Mouse (Mus musculus): ENCODE results near the gene Exosc3. TPM values are rescaled to one million over a fixed set of nuclear protein-coding genes. Genes with fewer than 3 reads are reported as not detected.
"Not testable (repeated sequence)": the region's sequence is repeated elsewhere in the genome, so short reads cannot be mapped to it uniquely, and the experiment has no call there.

The Exosc3 gene
- 41.5 and 43.7 TPM in 2 replicates for polyA plus RNA-seq (2015; fragmentation: Nextera tagmentation; extraction: Ambion mirVana)

GRCm38 (mm10) chr4:45342286-45343155 is at the start of gene Exosc3:
TSS of gene Exosc3 (minus strand) at chr4:45342732.
- H3K27ac ChIP-seq (replicated peaks): peak within 1 kb of the TSS; percentile 98
- H3K9ac ChIP-seq (ENCODE audit: low read length): peak within 1 kb of the TSS; percentile 95
- no peaks in the 10 kb centered on the region for H3K36me3 ChIP-seq (ENCODE audit: control insufficient read depth, insufficient read depth, low read length)
- peak; percentile 87 for ATAC-seq (ENCODE audit: low FRiP score, low TSS enrichment)
- H3K27me3 ChIP-seq (ENCODE audit: control insufficient read depth, insufficient read depth, low read length): no peaks in the 10 kb centered on the region
- H3K9me3 ChIP-seq (ENCODE audit: control insufficient read depth, low read length): no peaks in the 10 kb centered on the region
- no peak for DNase-seq (ENCODE audit: low spot score)
- under 1% methylated on average over 67 of the region's 76 CpGs for WGBS
- no peak for TF ChIP-seq CTCF (IDR thresholded peaks at IDR 0.05; ENCODE audit: low read depth)
- no peak for TF ChIP-seq EP300 (optimal IDR thresholded peaks at IDR 0.05)
- peak within 1 kb of the TSS; percentile 74 for H3K4me2 ChIP-seq (replicated peaks; ENCODE audit: low read depth)
- H3K4me3 ChIP-seq (ENCODE audit: low read depth, low read length): peak within 1 kb of the TSS; percentile 90
- 0 out of 2 replicates have a peak, but pooled peaks cover 3% of the 10 kb centered on the region for H3K4me1 ChIP-seq (replicated peaks; ENCODE audit: control insufficient read depth, insufficient read depth)

- WGBS: 67% methylated on average over 4 of the region's 4 CpGs
- Histone ChIP-seq H3K4me3 (ENCODE audit: low read depth, low read length) (no peak overlapping the region), H3K4me1 (replicated peaks; ENCODE audit: control insufficient read depth, insufficient read depth) (no peaks in the 10 kb centered on the region), H3K27ac (replicated peaks) (no peak overlapping the region), H3K9me3 (ENCODE audit: control insufficient read depth, low read length) (no peaks in the 10 kb centered on the region), H3K36me3 (ENCODE audit: control insufficient read depth, insufficient read depth, low read length) (no peaks in the 10 kb centered on the region), H3K9ac (ENCODE audit: low read length) (no peak overlapping the region), H3K27me3 (ENCODE audit: control insufficient read depth, insufficient read depth, low read length) (no peaks in the 10 kb centered on the region), H3K4me2 (replicated peaks; ENCODE audit: low read depth) (no peak overlapping the region)
- TF ChIP-seq EP300 (optimal IDR thresholded peaks at IDR 0.05): no peak
- TF ChIP-seq CTCF (IDR thresholded peaks at IDR 0.05; ENCODE audit: low read depth): peak; percentile 45
- DNase-seq (ENCODE audit: low spot score): no peak
- no peak for ATAC-seq (ENCODE audit: low FRiP score, low TSS enrichment)
Measured at GRCm38 (mm10) chr4:45392099-45392498, 49.6 kb upstream of the Exosc3 start.

- WGBS: 95% methylated on average over 5 of the region's 5 CpGs
- not testable (repeated sequence) for H3K36me3 ChIP-seq (ENCODE audit: control insufficient read depth, insufficient read depth, low read length); H3K27ac ChIP-seq (replicated peaks)
Measured at GRCm38 (mm10) chr4:45387296-45387695, 44.8 kb upstream of the Exosc3 start.

GRCm38 (mm10) chr4:45382133-45382532 is 39.6 kb upstream of the Exosc3 start:
- not testable (repeated sequence) for H3K27ac ChIP-seq (replicated peaks); H3K4me3 ChIP-seq (ENCODE audit: low read depth, low read length); H3K9me3 ChIP-seq (ENCODE audit: control insufficient read depth, low read length); H3K27me3 ChIP-seq (ENCODE audit: control insufficient read depth, insufficient read depth, low read length); DNase-seq (ENCODE audit: low spot score); ATAC-seq (ENCODE audit: low FRiP score, low TSS enrichment); H3K36me3 ChIP-seq (ENCODE audit: control insufficient read depth, insufficient read depth, low read length); H3K4me2 ChIP-seq (replicated peaks; ENCODE audit: low read depth); H3K9ac ChIP-seq (ENCODE audit: low read length); H3K4me1 ChIP-seq (replicated peaks; ENCODE audit: control insufficient read depth, insufficient read depth)
- WGBS: 42% methylated on average over 2 of the region's 2 CpGs

More at GRCm38 (mm10) chr4:45387296-45387695, 44.8 kb upstream of the Exosc3 start:
- not testable (repeated sequence) for H3K9me3 ChIP-seq (ENCODE audit: control insufficient read depth, low read length); H3K9ac ChIP-seq (ENCODE audit: low read length); H3K4me3 ChIP-seq (ENCODE audit: low read depth, low read length); ATAC-seq (ENCODE audit: low FRiP score, low TSS enrichment); DNase-seq (ENCODE audit: low spot score); H3K27me3 ChIP-seq (ENCODE audit: control insufficient read depth, insufficient read depth, low read length); H3K4me1 ChIP-seq (replicated peaks; ENCODE audit: control insufficient read depth, insufficient read depth); H3K4me2 ChIP-seq (replicated peaks; ENCODE audit: low read depth)

GRCm38 (mm10) chr4:45380903-45381580 is 38.5 kb upstream of the Exosc3 start:
- H3K9ac ChIP-seq (ENCODE audit: low read length); ATAC-seq (ENCODE audit: low FRiP score, low TSS enrichment); H3K4me1 ChIP-seq (replicated peaks; ENCODE audit: control insufficient read depth, insufficient read depth); H3K27me3 ChIP-seq (ENCODE audit: control insufficient read depth, insufficient read depth, low read length); H3K4me3 ChIP-seq (ENCODE audit: low read depth, low read length); H3K36me3 ChIP-seq (ENCODE audit: control insufficient read depth, insufficient read depth, low read length); H3K27ac ChIP-seq (replicated peaks); H3K4me2 ChIP-seq (replicated peaks; ENCODE audit: low read depth); H3K9me3 ChIP-seq (ENCODE audit: control insufficient read depth, low read length); DNase-seq (ENCODE audit: low spot score): not testable (repeated sequence)
- WGBS: 87% methylated on average over 10 of the region's 10 CpGs

GRCm38 (mm10) chr4:45376573-45376972 is 34.0 kb upstream of the Exosc3 start:
- no peak for DNase-seq (ENCODE audit: low spot score)
- Histone ChIP-seq H3K4me2 (replicated peaks; ENCODE audit: low read depth) (no peak overlapping the region), H3K36me3 (ENCODE audit: control insufficient read depth, insufficient read depth, low read length) (peaks cover 20% of the 10 kb centered on the region), H3K27ac (replicated peaks) (no peak overlapping the region), H3K27me3 (ENCODE audit: control insufficient read depth, insufficient read depth, low read length) (no peaks in the 10 kb centered on the region), H3K9ac (ENCODE audit: low read length) (no peak overlapping the region), H3K4me1 (replicated peaks; ENCODE audit: control insufficient read depth, insufficient read depth) (no peaks in the 10 kb centered on the region), H3K9me3 (ENCODE audit: control insufficient read depth, low read length) (no peaks in the 10 kb centered on the region), H3K4me3 (ENCODE audit: low read depth, low read length) (no peak overlapping the region)
- no peak for ATAC-seq (ENCODE audit: low FRiP score, low TSS enrichment)
- TF ChIP-seq EP300 (optimal IDR thresholded peaks at IDR 0.05) (no peak), CTCF (IDR thresholded peaks at IDR 0.05; ENCODE audit: low read depth) (no peak)
- WGBS: 77% methylated on average over 4 of the region's 4 CpGs

All from stomach, postnatal 0 days (tissue).